Mouse (Mus musculus) regulatory T cell (primary cell): ENCODE data around the gene Atp5h.

Experiments
- in situ Hi-C: fragments of 300-600 bp; cut with MboI, MseI; formaldehyde crosslinking; loops from one replicate; pipeline ENCODE4 v1.15.1; 2025; ENCODE audit warnings: high pct_unique_total_duplicates

Gene Atp5h

GRCm38 (mm10) chr11:115419531-115420237 lies at the start of gene Atp5h, which contains the start of gene Kctd2:
Gene Atp5h (minus strand): TSS chr11:115419962.
Gene Kctd2 (plus strand): TSS chr11:115420128.
- in situ Hi-C loops = no loop called here

GRCm38 (mm10) chr11:115467217-115467618 lies 47.5 kb upstream of the Atp5h start:
- in situ Hi-C loops = loop anchor here (25.0 kb wide), 1 partner anchor 1105 kb away; no protein-coding TSS in a partner anchor

- in situ Hi-C loops = loop anchor here (25.0 kb wide), 1 partner anchor 1103 kb away; no protein-coding TSS in a partner anchor
Measured at GRCm38 (mm10) chr11:115464851-115465250, 45.1 kb upstream of the Atp5h start.

DNA sequence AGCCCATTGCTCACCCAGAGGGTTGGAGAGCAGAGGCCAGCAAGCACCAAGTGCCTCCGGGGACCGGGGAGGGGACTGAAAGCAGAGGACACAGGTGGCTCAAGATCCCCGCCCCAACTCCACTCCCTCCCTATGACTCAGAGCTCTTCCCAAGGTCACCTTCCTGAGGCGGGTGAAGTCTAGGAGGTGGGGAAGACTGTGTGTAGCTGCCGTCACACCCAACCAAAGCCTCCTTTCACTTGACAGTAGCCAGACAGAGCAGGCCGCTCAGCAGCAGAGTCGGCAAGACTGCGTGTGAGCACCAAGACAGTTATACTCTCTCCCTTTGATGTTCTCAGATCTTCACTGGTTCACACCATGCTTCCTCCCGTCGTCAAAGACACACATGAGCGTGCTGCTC lies 43.6 kb upstream of the Atp5h start:
- in situ Hi-C loops = loop anchor here (25.0 kb wide), 1 partner anchor 1101 kb away; no protein-coding TSS in a partner anchor

DNA sequence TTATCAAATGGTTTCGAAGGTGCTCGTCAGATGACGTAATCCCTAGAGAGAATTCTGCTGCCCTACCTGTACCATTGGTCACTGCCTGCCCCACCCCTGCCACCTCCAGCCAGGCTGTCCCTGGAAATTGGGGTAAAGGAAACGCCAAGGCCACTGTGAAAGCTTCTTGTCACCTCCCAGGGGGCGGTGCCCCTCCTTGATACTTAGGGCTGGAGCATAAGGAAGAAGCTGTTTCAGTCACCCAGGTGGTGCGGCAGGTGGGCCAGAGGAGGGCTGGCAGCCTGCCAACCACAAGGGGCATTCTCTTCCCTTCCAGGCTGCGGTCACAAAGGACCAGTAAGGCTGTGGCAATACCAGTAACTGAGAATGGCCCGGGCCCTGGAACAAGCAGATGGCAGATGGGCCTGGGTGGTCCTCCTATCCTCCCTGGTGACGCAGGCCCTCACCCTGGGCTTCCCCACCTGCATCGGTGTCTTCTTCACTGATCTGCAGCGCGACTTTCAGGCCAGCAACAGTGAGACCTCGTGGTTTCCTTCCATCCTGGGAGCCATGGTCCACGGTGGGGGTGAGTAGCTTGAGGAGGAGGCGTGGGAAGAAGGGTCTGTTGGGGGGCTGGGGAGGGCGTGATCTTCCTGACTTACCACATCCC lies 42.6 kb upstream of the Atp5h start, which contains the start of gene Slc16a5:
Slc16a5 (plus strand) TSS at position 232 of the 649 bp plus-strand sequence.
- in situ Hi-C loops = loop anchor here (25.0 kb wide), 1 partner anchor 1100 kb away; no protein-coding TSS in a partner anchor

DNA sequence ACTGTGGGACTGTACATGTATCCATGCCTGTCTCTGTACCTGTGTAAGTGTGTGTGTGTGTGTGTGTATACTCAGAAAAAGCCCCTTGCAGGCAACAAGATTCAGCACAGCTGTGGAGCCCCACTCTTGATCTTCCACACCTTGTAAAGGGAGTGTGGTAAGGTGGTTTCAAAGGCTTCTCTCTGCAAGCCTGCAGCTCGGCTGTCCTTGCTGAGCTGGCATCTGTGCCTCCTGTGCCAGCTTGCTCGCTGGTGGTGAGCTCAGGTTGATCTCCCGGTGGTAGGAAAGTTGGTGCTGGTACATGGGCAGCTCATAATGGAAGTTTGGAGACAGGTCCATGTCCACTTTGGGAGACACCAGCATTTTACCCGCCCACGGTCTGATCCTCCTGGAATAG lies 42.1 kb upstream of the Atp5h start:
- in situ Hi-C loops = loop anchor here (25.0 kb wide), 1 partner anchor 1100 kb away; no protein-coding TSS in a partner anchor

DNA sequence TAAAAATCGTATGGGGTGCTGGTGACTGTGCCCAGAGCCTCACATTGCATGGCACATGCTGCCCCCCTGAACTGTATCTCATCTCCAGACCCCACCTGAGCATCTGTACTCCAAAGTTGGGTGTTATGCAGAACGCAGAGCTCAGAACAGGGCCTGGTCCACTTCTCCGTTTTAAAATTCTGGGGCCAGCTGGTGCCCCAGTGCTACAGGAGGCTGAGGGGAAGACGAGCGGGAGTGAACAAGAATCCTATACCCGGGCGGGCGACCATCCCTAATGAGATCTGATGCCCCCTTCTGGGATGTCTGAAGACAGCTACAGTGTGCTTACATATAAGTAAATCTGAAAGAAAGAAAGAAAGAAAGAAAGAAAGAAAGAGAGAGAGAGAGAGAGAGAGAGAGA lies 41.2 kb upstream of the Atp5h start:
- in situ Hi-C loops = loop anchor here (25.0 kb wide), 1 partner anchor 1099 kb away; no protein-coding TSS in a partner anchor

DNA sequence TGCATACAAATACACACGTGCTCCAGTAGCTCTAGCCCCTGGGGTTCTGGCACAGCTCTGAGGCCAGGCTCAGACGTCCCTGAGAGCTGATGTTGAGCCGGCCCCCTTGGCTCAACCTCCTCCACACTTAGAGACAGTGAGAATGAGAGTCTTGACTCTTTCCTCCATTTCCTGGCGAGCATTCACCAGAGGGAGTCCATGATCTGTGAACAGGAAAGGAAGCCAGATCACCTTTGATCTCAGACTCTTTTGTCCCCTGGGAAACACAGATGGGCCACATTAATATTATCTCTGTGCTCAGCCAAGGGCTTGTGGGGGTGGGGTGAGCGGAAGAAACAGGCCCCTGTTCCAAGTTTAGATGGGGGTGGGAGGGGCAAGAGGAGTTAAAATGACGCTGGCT lies 37.6 kb upstream of the Atp5h start:
- in situ Hi-C loops = loop anchor here (10.0 to 25.0 kb wide), 2 partner anchors 1095 to 1537 kb away; no protein-coding TSS in a partner anchor

- in situ Hi-C loops = loop anchor here (10.0 to 25.0 kb wide), 2 partner anchors 1094 to 1539 kb away; no protein-coding TSS in a partner anchor
Measured at GRCm38 (mm10) chr11:115456182-115456581, 36.4 kb upstream of the Atp5h start.

- in situ Hi-C loops = loop anchor here (10.0 to 25.0 kb wide), 2 partner anchors 1093 to 1539 kb away; no protein-coding TSS in a partner anchor
Measured at GRCm38 (mm10) chr11:115455619-115456018, 35.9 kb upstream of the Atp5h start.

DNA sequence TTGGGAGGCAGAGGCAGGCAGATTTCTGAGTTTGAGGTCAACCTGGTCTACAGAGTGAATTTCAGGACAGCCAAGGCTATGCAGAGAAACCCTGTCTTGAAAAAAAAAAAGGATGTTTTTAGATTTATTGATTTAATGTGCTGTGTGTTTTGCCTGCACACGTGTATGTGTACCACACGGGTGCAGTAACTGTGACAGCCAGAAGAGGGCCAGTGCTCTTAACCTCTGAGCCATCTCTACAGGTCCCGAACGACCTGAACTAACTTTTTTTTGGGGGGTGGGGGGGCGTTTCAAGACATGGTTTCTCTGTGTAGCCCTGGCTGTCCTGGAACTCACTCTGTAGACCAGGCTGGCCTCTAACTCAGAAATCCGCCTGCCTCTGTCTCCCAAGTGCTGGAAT lies 35.1 kb upstream of the Atp5h start:
- in situ Hi-C loops = loop anchor here (10.0 to 25.0 kb wide), 2 partner anchors 1093 to 1540 kb away; no protein-coding TSS in a partner anchor

DNA sequence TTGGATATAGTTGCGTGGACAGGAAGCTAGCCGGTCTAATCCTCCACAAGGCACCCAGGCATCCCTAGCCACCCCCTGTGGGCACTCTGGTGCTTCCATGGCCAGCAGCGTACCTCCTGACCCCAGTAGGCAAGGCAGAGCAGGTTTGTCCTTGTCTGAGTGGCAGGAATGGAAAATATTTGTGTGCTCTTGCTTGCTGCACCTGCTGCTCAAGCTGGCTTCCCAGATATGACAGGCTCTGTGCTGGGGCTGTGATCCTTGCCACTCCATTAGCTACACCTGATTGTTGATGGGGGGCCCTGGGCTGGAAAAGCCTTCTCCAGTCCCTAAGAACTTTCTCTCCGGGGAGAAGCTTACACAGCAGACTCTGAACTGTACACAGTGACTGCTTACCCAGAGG lies 33.5 kb upstream of the Atp5h start:
- in situ Hi-C loops = loop anchor here (10.0 to 25.0 kb wide), 2 partner anchors 1091 to 1541 kb away; no protein-coding TSS in a partner anchor

DNA sequence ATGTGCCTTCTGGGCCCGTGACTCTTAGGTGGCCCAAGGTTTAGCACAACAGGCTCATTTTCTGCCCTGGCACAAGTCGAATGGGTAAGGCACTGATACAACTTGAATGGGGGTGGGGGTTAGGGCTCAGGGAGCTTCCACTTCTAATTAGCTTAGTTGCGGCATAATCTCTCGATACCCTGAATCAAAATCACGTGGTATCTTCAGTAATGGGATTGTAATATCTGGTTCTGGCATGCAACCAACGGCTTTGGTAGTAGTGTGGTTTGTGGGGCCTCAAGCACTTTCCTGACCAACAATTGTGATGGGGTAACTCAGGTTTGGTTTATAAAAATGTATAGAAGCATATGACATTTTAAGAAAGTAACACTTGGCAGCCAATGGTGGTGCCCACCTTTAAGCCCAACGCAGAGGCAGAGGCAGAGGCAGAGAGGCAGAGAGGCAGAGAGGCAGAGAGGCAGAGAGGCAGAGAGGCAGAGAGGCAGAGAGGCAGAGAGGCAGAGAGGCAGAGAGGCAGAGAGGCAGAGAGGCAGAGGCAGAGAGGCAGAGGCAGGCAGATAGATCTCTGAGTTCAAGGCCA lies 32.6 kb upstream of the Atp5h start:
- in situ Hi-C loops = loop anchor here (10.0 to 25.0 kb wide), 2 partner anchors 1090 to 1542 kb away; no protein-coding TSS in a partner anchor

DNA sequence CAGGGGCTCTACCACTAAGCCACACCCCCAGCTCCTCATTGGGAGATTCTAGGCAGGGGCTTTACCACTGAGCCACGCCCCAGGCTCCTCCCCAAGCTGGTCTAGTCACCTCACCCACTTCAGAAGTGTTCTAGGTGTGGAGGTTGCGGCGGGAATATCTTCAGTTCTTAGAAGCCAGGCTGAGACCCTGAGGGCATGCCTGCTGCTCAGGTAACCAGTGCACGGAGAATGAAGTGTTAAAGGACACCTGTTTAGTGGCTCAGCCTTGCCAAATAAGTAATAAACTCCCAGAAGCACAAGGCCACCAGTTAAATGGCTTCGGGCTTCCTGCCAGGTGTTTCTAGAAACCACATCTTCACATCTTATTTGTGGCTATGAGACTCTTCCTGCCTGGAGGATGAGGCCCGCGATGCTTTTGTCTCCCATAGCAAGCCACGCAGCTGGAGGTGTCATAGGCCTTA lies 32.0 kb upstream of the Atp5h start:
- in situ Hi-C loops = loop anchor here (10.0 to 25.0 kb wide), 2 partner anchors 1090 to 1543 kb away; no protein-coding TSS in a partner anchor

- in situ Hi-C loops = loop anchor here (10.0 to 25.0 kb wide), 2 partner anchors 1088 to 1545 kb away; no protein-coding TSS in a partner anchor
Measured at GRCm38 (mm10) chr11:115450176-115450575, 30.4 kb upstream of the Atp5h start.

DNA sequence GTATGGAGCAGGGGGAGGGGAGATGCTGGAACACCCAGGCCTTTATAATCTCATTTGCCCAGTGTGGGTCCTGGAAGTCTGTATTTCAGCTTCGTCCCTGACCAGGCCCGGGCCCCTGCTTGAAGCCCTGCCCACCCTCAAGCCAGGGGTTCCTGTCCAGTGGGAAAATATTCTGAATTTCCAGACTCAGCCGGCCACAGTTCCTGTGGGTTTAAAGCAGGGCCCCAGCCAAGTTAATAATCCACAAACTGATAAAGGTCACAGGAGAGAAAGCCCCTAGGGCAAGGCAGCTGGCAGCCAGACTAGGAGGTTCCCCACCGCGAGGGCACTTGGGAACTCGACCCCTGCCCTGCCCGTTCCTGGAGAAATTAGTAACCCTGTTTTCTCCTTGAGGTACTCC lies 29.2 kb upstream of the Atp5h start:
- in situ Hi-C loops = no loop called here

GRCm38 (mm10) chr11:115448075-115448474 lies 28.3 kb upstream of the Atp5h start:
- in situ Hi-C loops = no loop called here

GRCm38 (mm10) chr11:115447321-115447885 lies 27.6 kb upstream of the Atp5h start:
- in situ Hi-C loops = no loop called here

DNA sequence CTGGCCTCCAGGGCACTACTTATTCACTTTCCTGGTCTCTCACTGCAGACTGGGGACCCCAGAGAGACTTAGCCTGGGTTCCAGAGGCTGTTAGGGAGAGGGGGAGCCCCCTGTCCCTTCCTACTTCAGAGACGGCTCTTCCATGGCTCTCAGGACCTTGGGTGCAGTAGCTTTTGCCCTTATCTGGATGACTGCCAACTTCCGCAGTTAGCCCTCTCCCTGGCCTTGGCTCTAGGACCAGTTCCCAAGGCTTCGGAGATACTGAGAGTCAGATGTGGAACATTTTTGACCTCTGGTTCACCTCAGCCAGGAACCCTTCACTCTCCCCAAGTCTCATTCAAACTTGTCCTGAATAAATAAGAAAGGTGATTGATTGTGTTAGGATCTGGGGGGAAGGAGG lies 27.1 kb upstream of the Atp5h start:
- in situ Hi-C loops = no loop called here

GRCm38 (mm10) chr11:115441417-115441816 lies 21.7 kb upstream of the Atp5h start:
- in situ Hi-C loops = no loop called here
